Mouse (Mus musculus): ENCODE results near the gene Fbxo31.
A peak's percentile ranks its signal among the peaks of the same experiment; 100 is the strongest.
"Not testable (repeated sequence)": the region's sequence is repeated elsewhere in the genome, so short reads cannot be mapped to it uniquely, and the experiment has no call there.

Fbxo31 gene

DNA sequence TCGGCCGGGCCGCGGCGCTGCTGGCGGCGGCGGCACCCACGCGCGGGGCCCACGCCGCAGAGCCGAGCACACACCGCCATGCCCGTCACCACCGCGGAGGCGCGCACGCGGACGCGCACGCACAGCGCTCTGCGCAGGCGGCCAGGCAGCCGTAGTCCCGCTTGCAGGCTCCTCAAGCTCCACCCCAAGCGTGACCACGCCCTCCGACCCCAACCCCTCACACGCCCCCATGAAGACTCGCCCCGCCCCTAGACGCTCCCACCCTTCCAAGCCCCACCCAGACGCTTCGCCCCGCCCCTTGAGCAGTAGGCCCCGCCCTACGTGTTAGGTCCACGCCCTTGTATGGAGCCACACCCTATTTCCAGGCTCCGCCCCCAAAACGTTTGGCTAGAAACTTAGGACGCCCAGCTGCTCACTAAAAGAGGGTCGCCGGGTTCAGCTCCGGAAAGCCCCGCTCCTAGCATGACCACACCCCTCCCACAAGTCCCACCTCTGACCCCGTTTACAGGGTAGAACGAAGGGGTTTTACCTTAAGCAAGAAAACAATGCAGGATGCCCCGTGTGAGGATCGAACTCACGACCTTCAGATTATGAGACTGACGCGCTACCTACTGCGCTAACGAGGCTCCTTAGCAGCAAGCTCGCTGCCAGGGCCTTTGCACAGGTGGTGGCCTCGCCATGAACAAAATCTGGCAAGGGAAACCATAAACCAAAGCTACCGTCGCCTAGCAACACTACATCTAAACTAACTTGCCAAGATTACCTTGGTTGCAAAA is at the start of gene Fbxo31:
Gene Fbxo31 (minus strand): TSS at position 131 of the 776 bp plus-strand sequence.
- DNase-seq (ENCODE audit: extremely low read depth, insufficient read length, low spot score), result peak; percentile 84

DNA sequence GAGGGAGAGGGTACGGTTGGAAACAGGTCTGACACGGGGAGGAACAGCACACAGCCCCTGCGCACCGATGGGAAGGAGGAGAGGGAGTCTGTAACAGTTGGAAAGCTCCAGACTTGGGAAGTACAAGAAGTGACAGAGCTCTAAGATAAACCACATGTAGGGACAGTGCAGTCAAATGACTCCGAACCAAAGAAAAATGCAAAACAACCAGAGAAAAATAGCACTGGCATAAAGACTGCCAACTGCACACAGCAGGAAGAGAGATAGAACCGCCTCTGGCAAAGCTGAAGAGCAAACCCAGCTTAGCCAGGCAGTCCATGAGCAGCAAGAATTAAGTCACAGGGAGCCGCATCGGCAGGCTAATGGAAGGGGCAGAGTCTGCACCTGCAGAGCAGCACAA is 44.4 kb upstream of the Fbxo31 start:
- no peak for DNase-seq (ENCODE audit: extremely low read depth, insufficient read length, low spot score)

DNA sequence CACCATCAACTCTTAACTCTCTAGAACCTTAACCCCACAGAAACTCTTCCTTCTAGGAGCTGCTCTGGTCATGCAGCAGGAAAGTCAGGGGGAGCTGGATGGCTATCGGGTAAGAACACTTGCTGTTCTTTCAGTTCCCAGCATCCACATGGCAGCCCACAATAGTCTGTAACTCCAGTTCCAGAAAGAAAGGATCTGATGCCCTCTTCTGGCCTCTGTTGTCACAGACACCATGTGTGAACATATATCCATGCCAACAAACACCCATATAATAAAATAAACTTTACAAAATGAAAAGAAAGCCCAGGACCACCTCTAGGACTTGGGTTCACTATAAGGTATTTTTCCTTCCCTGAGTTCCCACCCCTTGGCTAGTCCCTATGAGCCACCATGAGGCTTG is 43.3 kb upstream of the Fbxo31 start:
- DNase-seq (ENCODE audit: extremely low read depth, insufficient read length, low spot score), result no peak

DNA sequence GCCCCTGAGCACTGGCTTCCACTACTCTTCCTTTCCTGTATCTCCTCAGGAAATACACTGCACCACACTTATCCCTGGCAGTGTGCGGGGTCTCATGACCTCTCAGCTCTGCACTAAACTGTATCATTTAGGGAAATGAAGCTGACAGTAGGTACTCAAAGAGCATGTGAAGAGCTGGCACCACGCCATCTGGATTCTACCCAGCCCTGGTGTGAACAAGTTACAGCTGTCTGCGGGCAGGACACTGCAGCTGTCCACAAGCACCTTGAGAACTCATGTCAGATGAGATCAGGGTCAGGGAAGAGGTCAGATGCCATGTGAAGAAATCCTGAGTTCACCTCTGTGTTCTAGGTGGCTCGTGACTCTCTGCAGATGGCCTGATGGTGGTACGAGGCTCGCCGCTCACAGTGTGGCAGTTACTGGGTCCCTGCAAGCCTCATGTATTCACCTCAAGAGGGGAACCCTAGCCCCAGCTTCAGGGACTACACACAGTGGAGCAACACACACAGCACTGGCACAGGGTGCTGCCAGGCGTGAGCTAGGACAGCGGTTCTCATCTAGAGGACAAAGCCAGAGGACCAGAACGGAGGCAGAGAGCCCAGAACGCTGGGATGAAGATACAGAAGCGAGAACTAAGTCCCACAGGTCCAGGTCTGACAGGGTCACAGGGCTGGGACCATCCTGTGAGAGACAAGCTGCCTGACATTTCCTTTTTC is 42.4 kb upstream of the Fbxo31 start:
- DNase-seq (ENCODE audit: extremely low read depth, insufficient read length, low spot score), result no peak

DNA sequence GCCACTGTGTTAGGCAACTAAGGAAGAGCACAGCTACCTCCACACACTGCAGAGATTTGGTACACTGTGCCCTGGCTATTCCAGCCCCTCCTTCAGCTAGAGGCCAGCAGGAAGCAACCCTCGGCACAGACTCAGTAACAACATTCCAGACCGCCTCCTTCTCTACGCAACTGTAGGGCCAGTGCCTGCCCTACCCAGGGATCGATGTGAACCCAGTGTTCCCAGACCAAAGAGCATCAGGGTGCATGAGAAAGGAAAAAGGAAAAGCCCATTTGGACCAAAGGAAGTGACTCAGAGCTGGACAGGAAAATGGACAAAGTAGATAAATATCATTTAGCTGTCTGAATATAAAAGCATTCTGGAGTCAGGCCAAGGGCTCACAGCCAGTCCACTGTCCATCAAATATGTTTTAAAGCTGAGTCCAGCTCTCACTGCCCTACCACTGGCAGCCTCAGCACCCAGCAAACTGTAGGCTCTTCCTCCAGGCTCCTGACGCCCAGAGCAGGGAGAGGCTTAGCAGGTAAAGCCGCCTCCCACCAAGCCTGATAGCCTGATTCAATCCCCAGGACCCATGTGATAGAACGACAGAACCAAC is 40.9 kb upstream of the Fbxo31 start:
- no peak for DNase-seq (ENCODE audit: extremely low read depth, insufficient read length, low spot score)

DNA sequence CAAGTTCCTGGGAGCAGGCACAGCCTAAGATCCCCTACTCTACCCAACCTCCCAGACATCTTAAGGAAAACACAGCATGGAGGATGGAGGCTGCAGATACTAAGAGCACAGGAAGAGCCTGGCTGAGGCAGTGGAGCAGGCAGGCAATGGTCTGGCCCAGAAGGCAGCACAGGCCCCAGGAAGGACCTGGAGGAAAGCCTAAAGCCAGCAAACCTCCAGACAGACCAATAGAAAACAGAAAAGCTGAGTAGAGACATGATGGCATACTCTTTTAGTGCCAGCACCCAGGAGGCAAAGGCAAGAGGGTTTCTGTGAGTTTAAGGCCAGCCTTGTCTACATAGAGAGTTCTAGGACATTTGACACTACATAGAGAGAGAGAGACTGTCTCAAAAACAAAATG is 34.8 kb upstream of the Fbxo31 start:
- no peak for DNase-seq (ENCODE audit: extremely low read depth, insufficient read length, low spot score)

DNA sequence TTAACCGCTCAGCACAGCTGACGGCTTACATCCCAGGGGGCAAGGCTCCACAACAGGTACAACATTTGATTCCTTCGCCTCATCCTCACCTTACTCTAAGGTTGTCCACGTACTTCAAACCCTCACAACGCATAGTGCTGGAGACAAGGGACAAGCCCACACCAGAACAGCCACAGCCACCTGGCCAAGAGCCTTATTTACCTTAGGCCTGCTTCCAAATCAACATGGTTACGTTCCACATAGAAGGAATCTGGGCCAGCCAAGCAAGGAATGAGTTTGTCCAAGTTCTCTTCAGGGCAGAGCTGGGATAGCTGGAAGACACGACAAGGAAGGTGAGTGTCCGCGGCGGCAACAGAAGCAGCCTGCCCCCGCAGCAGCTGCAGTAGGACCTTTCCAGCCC is 31.3 kb upstream of the Fbxo31 start:
- DNase-seq (ENCODE audit: extremely low read depth, insufficient read length, low spot score), result no peak

DNA sequence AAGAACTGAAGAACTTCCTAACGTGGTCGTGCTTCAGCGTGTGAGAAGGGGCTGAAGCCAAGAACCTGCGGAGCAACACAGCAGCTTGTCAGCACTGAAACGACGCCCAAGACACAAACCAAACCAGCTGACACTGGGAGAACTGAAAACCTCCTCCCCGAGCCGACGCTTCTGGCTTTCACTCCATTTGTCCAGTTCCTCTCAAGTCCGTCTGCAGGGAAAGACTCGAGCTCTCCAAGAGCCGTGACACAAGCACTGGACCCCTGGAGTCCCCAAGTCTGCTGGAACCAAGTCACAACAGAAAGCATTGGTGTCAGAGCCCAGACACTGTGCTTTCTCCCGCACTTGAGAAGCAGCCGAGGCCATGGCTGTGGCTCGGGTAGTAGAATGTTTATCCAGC is 30.6 kb upstream of the Fbxo31 start:
- no peak for DNase-seq (ENCODE audit: extremely low read depth, insufficient read length, low spot score)

DNA sequence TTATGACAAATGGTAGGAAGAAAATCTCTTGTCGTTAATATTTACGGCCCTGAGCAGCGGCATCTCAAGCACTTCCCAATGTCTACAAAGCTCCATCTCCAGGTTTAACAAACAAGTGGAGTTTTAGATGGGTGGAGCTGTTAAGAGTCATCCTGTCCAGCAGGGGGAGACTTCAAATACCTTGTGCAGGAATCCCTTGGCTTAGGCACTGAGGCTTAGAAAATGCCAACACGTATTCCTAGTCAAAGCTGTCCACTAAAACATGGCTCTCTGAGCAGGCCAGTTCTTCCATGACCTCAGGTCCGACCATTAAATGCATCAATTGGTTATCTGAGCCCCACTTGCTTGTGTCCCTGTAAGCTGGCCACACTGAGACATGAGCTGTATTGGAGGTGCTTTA is 29.1 kb upstream of the Fbxo31 start:
- DNase-seq (ENCODE audit: extremely low read depth, insufficient read length, low spot score), result no peak

DNA sequence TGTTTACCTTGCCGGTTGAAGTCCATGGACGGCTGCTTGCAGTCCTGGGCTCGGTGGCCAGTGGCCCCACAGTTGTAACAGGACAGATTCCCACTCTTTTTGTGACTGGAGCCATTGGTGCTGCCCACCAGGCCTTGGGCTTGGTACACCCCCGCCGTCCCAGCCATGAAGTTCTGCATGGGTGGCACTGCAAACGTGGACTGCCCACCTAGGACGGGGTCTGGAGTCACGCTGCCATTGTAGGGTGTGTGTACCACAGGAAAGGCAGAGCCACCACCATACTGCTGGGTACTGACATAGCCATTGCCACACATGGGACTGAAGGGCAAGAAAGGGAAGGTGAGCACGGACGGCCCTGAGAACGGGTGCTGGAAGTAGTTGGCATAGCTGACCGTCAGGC is 25.2 kb upstream of the Fbxo31 start:
- no peak for DNase-seq (ENCODE audit: extremely low read depth, insufficient read length, low spot score)

DNA sequence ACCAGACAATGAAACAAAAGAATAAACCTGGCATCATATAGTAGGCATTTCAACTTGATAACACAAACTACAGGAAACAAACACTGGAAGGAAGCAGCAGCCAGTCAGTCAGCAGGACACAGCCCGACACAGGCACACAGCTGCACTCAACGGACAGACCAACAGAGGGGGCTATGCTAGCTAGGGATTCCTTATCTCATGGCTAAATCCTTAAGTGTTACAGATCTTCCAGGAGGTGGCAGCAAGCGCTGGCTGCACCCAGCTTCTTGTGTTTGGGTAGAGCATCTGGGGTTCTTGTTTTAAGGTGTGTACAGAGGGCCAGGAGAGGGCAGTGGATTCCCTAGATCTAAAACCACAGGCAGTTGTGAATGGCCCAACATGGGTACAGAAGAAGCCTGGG is 24.3 kb upstream of the Fbxo31 start:
- DNase-seq (ENCODE audit: extremely low read depth, insufficient read length, low spot score), result peak; percentile 45

DNA sequence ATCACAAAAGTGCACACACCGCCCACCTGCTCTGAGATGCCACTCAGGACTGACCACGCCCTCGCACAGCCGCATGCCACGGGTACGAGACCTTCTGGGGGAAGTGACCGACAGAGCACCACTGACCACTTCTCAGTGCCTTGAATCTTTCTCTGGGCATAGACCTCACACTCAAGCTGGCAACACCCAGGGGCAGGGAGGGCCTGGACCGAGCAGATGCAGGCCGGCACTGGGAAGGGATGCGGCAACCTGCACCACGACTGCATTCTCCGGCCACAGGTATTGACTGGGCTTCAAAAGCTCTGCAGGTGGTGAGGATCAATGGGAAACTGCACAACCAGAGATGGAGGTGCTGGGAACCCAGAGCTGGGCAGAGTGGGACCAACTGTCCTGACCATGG is 23.8 kb upstream of the Fbxo31 start:
- no peak for DNase-seq (ENCODE audit: extremely low read depth, insufficient read length, low spot score)

DNA sequence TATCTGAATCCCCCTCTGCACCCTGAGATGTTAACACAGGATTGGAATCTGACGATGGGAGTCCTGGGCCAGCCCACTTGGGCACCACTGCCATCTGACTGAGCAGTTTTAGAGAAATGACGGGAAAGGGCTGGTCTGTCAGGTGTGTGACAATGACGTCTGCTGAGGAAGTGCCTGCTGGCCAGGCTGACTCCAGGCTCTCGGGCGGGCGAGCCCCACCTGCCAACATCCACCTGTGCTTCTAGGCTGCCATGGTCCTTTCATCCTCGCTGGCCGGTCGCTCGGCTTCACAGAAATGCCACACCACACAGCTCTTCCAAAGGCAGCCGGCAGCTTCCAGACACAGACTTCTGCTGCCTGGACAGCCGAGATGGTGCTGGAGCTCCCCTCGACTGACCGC is 21.2 kb upstream of the Fbxo31 start:
- no peak for DNase-seq (ENCODE audit: extremely low read depth, insufficient read length, low spot score)

DNA sequence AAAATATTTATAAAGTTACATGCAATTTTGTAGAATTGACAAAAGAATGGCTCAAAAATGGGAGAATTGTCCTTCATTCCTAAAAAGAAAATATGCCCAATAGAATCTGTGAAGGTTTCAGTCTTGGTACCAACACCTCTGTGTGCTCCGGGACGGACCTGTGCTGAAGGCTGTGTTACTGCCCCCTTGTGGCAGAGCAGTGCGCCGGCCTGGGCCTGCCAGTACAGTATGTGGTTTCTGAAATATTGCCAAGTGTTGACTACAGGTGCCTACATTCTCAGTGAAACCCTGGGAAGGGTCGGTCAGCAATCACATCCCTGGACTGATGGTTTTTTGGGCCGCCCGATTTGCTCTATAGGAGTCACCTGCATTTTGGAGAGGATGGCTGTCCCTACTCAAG is 20.3 kb upstream of the Fbxo31 start:
- peak; percentile 53 for DNase-seq (ENCODE audit: extremely low read depth, insufficient read length, low spot score)

DNA sequence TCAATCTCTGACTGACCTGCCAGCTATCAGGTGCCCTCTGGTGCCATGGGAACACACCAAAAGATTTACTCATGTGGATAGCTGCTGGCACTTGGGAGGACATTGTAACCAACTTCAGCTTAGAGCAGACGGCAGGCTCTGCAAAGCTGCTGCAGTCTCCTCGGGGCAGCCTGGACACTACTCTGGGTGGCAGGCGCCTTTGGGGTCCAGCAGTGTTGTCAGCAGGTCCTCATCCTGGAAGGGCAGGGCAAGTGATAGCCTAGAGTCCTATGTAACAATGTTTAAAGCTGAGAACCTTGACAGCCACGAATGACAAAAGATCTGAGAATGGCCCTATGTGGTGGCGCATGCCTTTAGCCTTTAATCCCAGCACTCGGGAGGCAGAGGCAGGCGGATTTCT is 19.6 kb upstream of the Fbxo31 start:
- DNase-seq (ENCODE audit: extremely low read depth, insufficient read length, low spot score), result no peak

DNA sequence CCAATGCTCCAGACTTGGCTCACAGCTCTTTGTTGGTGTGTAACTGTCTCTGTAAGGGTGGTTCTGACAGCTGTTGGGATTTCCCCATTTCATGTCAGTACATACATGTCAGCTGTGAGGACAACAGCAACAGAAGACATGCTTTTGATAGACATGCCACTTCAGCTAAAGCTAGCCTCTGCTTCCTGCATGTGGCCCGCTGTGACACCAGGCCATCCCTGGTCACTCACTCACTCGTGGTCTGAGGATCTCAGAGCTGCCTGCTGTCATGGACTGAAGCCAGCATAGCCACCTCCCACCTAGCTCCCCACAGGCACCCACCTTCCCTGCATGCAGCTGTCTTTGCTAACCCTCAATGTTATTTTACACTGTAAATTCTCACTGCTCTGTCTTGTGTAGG is 18.9 kb upstream of the Fbxo31 start:
- not testable (repeated sequence) for DNase-seq (ENCODE audit: extremely low read depth, insufficient read length, low spot score)

DNA sequence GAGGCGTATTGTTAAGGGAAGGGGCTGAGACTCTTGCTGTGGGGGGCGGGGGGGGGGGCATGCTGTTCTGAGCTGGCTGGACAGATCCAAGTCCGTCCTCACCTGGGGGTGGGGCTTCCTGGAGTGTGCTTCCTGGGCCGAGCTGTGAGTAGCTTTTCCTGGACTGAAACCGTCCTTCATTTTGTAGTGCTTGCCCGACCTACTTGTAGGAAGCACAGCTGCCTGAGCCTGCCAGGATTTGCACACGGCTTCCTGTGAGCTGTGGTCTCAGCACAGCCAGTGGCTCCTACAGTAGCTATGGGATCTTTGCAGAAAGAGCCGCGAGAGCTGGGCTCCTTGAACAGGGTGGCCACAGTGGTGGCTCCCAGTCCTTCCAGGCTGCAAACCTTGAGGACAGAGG is 15.4 kb upstream of the Fbxo31 start:
- no peak for DNase-seq (ENCODE audit: extremely low read depth, insufficient read length, low spot score)

DNA sequence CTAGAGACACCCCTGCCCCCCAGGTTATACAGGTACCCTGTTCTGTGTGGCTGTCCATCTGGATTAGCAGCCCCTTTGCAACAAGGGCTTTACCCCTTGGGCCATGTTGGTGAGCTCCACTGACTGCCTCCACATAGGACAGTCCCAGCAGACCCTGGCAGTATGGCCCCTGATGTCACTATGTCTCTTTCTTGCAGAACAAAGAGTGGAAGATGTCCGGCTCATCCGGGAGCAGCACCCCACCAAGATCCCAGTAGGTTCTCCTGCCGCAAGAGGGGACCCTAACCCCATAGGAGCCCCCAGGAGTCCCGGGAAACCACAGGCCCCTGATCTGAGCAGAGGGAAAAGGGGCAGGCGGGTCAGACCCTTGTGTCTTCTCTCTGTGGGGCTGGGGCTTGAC is 14.7 kb upstream of the Fbxo31 start:
- DNase-seq (ENCODE audit: extremely low read depth, insufficient read length, low spot score), result no peak

DNA sequence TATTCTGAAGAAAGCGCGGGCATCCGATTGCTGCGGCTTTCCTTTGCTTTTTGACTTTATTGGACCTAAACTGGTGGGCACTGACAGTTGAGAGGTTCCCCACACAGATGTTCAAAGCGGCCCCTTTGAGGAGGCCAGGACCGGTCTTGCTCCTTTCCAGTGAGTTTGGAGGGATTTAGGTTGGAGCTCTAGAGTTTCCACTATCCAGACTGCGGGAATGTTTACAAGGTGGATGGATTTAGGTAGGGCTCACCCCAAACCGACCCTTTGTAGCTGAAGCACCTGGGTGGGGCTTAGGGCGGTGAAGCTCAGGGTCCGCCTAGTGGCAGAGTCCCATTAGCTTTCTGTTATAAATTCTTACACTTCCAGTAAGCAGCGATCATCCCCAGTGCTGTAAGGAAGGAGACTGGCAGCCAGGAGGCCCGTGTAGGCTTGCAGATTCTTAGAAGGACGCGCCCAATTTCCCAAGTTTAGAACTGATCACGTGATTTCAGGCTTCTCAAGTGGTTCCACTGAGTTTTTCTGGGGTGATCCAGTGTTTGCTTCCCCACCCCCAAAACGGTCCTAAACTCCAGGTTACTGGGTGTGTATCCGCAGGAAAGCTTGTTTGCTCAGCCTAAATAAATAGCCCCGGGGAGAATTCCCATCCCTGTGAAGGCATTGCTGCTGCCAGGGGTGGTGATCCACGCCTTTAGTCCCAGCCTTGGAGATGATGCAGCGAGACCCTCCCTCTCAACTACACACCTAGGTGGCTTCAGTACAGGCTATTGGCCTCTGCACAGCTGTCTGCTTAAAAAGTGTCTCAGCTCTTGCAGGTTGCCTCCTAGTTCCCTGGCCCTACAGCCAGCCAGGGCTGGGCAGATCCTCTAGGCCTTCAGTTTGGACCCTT is 12.8 kb upstream of the Fbxo31 start:
- DNase-seq (ENCODE audit: extremely low read depth, insufficient read length, low spot score), result peak; percentile 46

DNA sequence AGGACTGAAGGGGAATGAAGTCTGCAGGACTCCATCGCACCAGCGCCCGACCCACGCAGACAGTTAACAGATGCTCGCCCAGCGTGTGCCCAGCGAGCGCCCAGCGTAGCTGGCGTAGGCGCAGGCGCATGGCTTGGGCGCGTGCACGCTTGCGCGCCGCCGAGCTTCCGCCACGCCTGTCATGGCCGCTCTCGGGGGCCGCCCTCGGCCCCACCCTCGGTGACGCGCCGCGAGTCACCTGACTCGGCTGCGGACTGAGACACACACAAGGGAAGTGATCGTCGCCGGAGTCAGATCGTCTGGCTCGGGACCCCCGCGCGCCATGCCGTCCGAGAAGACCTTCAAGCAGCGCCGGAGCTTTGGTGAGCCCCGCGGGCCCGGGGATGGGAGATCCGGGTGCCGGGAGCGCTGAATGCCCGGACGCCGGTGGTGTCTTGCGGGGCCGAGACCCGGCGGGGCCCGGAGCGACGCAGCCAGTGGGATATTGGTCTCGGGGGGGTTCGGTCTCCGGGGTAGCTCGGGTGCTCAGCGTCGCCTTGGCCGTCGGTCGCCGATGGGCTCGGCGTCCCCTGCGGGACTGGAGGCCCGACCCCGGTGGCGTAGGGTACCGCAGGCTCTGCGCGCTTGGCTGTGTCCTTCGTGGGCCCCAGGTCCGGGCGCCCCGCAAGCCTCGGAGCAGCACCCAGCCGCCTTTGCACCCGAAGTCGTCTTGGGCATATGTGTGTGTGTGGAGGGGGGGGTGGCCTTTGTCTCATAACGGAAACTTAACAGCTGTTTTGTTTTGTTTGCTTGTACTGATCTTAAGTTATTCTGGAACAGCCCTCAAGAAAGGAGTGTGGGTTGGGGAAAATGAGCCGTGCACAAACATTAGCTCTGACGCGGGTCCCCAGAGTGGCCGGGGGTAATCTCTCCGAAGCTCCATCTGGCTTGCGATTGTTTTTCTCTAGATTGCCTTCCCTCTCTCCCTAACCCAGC is 11.9 kb upstream of the Fbxo31 start, which contains the start of gene Map1lc3b:
Gene Map1lc3b (plus strand): TSS at position 159 of the 975 bp plus-strand sequence.
- peak; percentile 94 for DNase-seq (ENCODE audit: extremely low read depth, insufficient read length, low spot score)

Data from 3134 (cell line).